Mouse (Mus musculus) erythroid progenitor cell, adult 5-6 weeks (primary cell): Measurements from ENCODE around the gene Cldn1. TPM values are rescaled to one million over a fixed set of nuclear protein-coding genes. Genes with fewer than 3 reads are reported as not detected.

Source experiments
- ATAC-seq: replicated peaks from 2 replicates; pipeline ENCODE4 v1.8.0; 2016; ENCODE audit warnings: moderate number of reproducible peaks, mild to moderate bottlenecking, moderate TSS enrichment, inconsistent platforms; ENCODE audit not compliant: poor library complexity, low FRiP score, severe bottlenecking
- total RNA-seq, 2 experiments: library from RNA; stranded (forward) in 1 of 2; stranded (reverse) in 1 of 2; fragments of 150-400 nt in 1 of 2; fragments of 186-747, 209-891 nt in 1 of 2; gene quantifications; 2 replicates each; pipeline versions ENCODE4 v1.2.3 to v1.2.4; 2015 to 2017; ENCODE audit warnings: low replicate concordance in 2 of 2

Gene Cldn1
- total RNA-seq (2015; ENCODE audit: low replicate concordance), result 0.42 and 0.72 TPM in 2 replicates
- total RNA-seq (2017; ENCODE audit: low replicate concordance), result 1.2 TPM in 1 of 2 replicates, not detected in the other

DNA sequence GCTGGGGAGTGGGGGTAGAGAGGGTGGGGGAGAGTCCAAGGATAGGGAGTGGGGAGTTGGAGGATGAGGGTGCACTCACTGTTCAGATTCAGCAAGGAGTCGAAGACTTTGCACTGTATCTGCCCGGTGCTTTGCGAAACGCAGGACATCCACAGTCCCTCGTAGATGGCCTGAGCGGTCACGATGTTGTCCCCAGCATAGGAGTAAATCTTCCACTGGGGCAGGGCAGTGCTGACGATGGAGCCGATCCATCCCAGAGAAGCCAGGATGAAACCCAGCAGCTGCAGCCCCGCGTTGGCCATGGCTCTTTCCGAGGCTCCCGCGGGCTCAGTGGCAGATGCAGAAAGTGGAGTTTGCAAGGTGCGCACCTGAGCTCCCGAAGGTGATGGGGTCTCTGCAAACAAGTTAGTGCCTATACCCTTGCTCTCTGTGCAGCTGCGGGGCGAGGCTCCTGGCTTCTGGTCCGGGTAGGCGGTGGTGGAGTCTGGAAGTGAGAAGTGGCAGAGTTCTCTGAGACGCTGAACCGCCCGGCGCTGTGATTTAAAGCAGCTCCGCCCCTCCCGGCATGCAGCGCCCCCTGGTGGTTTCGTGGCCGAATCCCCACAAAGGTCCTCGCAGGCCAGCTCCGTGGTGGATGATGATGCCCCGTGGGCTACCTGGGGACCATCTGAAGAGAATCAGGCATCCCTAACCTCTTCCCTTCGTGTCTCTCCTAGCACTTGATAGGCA is at the start of gene Cldn1:
Cldn1 (minus strand) TSS at position 517 of the 729 bp plus-strand sequence.
- ATAC-seq, result no peak

DNA sequence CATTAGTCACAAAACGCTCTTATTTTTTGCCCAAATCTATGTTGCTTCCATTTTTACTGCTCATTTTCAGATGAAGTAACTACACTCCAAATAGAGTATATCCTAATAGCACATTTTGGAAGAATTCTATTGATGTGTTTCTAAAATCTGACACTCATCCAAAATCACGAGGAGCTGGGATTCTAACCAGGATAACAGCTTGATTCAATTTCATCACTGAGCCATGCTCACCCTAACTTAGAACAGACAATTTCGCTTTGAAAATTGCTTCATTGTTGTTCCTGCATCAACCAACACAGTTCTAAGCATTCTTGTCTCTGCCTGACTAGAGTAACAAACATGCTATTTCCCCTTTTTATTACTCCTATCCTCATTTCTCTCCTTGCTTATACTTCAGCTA is 47.0 kb upstream of the Cldn1 start:
- ATAC-seq, result no peak

DNA sequence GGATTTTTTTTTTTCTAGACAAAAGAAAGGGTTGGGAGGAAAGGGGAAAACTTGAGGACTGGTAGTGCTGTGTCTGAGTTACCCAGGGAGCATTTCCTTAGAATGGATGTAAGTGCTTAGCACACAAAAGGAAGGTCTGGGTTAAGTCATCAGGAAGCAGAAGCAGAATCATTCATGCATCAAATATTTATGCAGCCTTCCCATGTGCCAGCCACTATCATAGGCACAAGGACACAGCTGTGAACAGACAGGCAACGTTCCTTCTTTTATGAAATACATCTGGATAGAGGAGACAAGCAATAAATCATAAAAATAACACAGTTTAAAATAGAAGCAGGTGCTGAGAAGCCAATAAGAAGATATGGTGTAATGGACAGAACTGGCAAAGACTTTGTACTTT is 32.4 kb upstream of the Cldn1 start:
- ATAC-seq, result no peak

DNA sequence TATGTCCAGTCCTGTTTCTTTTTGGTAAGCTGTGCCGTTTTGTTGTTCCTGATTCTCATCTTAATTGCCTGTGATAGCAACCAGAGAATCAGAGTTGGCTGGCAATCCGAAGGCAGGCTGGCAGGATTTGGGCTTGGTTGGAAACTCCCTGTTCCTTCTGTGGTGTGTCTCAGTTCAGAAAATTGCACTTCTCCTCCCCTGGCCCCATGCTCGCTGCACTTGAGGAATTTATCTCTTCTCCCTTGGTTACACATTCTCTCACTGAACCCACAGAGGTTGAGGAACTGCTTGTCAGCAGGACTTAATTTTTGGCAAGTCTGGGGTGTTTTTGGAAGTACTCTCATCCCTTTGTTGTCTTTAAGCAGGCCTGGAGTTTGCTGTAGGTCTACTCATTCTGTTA is 29.3 kb upstream of the Cldn1 start:
- no peak for ATAC-seq

DNA sequence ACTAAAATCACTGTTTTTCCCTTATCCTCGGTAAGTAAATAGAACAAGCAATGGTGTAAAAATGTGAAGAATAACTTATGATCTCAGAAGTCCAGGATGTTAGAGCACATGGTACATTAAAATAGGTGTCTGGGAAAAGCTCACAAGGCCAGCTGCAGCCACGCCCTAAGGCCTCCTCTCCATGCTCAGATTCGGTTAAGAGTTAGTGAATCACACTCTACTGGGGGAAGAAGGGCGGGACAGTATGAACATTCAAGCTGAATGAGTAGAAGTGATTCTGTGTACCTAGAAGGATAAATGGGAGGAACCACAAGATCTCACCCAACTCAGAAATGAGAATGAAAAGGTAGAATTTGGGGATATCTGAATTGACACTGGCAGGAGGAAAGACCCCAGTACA is 28.9 kb upstream of the Cldn1 start:
- no peak for ATAC-seq

DNA sequence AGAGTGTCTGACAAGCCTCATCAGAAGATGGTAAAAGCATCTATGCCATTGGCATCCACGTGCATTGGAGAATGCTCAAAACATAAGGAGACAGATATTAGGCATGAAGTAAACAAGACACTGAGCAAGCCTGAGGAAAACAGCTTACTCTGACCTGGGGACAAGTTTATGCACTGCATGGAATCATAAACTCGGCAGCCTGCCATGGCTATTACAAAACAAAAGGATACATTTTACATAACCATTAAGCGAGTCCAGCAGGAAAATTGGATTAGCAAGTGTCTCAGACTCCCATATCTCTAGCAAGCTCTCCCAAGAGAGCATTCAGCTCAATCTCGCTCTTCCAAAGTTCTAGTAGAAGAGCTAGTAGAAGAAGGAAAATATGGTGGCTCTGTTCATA is 19.3 kb upstream of the Cldn1 start:
- no peak for ATAC-seq

DNA sequence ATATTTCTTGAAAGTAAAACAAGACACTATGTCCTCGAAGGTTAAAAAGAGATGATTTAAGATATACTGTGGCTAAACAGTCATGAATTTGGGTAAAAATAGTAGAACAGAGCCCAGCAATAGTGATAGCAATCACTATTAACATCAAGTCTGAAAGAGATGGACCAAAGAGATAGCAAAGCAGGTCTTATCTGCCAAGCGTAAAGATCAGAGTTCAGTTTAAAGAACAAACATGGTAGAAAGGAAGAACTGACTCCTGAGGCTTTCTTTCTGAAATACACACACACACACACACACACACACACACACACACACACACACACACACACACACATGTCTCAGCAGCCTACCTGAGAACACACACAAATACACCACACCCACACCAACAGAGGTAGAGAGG is 14.5 kb upstream of the Cldn1 start:
- ATAC-seq, result no peak

DNA sequence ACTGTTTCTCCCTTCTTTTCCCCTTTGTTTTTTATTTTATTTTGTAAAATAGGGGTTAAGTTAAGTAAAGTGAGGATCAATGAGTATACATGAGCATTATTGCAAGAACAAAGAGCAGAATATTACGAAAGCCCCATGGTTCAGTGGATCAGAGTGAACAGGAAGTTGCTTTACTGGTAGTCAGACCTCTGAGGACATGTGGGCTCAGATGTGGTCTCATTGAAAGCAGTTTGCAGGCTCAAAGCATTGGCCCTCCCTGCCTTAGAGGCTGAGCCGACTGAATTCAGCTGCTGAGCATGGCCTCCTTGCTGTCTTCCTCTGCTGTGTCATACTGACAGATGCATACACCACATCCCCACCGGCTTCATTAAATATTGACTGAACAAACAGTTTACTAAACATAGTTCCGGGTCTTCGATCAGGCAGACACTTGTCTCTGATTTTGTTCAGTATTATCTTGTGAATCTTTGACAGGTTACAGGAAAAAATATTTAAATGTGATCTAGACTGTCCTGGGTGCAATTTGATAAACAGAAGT is 12.5 kb upstream of the Cldn1 start:
- ATAC-seq, result no peak

DNA sequence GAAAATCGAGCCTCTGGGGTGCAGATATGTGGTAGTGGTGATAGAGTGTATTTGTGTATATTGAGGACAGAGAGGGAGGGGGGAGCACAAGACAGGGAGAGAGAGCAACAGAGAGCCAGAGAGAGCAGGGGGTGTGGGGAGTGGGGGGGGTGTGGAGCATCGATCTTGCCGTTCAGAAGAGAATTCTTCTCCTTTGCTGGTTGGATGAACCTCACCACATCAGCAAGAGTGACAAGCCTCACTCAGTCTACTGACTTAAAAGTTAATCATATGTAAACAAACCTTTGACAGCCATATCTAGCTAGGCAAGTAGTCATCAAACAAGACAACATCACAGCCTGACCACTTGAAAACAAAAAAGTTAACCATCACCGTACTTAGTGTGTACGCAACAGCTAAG is 5.5 kb upstream of the Cldn1 start:
- ATAC-seq, result no peak

DNA sequence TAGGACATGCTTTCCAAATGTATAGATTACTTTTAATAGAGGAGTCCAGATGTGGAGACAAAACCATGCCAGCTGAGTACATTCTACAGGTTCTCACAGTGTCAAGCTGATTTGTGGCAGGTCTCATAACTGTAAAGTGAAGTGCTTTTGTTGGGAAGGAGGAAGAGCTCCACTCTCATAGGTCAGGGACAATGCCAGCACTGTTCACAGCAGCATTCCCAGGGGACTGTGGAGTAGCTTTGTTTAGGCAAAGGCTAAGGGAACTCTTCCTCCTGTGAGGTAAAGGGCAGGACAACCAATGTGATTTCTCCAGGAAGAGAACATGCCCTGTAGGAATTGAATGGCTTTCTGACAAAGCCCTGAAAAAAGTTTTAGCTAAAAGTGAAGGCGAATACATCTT is 1.5 kb downstream of the Cldn1 start:
- ATAC-seq, result no peak

DNA sequence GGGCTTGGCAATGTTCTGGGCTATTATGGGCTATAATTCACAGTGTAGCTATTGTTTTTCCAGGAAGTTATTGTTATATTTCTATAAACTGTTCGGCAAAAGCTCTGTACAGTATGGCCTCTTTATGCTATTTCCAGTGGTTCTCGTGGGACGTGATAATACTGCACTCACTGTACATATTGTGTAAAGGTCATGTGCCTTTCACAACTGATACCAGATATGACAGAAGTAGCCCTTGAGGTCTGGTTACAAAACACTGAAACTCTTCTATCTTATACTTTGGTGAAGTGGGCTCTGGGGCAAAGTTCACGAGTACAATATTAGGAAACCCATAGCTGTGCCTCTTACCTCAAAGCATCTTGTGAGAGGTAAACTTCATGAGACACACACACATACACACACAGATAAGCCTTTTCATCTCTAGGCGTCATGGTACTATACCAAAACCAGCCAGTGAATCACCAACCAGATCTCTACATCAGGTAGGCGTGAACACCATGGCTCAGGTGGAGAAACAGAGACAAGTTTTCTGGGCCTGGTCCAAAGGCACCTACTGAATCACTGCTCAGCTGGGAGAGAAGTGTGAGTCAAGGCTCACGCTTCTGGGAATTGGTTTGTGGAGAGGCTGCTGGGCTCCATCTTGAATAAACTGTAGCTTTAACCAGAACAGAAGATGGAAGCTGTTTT is 2.5 kb downstream of the Cldn1 start:
- ATAC-seq, result no peak

DNA sequence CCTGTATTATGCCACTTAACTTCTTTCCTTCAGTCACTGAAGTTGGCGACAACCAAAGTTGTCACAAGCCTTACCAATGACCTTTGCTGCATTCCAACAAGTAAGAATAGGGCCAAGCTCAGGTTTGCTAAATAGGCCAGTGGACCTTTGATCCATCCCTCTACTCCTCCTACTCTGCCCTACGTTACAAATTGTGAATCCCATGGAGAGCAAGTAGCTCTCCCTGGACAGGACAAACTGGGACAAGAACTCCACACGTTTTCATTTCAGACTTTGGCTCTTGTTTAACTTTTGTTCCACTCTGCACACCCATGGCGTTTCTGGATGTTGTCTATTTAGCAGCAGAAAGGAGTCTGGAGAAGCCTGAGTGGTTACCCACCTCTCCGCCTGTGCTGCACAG is 3.5 kb downstream of the Cldn1 start:
- ATAC-seq, result no peak

DNA sequence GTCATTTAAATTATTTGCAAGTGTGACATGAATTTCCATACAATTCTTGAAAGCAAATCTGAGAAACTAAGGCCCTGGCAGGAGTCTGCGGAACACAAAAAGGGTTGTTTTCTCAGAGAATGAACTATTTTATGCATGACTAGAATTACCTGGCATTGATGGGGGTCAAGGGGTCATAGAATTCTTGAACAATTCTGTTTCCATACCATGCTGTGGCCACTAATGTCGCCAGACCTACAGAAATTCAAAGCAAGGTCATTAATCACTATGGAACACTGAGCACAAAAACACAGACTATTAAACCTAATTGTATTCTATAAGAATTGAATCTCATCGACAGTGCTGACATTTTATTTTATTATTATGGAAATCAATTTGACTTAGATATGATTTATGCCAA is 10.9 kb downstream of the Cldn1 start:
- ATAC-seq, result no peak

DNA sequence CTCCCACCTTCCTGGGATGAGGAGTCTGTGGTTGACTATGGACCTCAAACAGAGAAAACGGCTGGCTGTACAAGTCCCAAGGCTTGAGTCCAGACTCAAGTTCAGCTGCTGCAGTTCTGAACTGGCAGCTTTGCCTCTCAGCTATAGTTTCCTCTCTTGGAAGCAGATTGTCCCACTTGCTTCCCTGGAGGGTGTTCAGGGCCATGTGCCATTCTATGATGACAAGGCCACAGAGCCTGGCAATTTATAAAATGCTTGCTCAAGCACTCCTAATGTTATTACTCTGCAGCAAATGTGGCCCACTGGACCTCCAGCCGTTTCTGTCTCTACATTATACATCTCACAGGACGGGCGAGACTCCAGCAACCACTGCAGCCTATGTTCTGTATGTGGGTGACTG is 12.0 kb downstream of the Cldn1 start:
- ATAC-seq, result no peak

DNA sequence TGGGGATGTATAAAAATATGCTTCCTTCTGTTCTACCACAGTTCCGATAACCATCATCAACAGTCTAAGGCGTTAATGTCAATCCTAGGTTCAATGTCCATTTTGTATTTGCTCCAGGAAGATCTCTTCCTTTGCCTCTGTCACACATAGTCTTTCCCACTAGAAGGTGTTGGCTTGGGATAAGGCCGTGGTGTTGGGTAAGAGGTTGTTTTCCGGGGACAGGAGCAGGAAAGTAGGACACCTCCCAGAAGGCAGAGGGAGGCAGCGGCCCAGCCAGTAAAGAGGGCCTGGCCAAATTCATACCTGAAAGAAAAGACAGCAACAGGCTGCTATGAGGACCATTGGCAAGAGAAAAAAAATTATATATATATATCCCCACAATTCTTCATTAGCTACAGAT is 12.7 kb downstream of the Cldn1 start:
- ATAC-seq, result no peak

DNA sequence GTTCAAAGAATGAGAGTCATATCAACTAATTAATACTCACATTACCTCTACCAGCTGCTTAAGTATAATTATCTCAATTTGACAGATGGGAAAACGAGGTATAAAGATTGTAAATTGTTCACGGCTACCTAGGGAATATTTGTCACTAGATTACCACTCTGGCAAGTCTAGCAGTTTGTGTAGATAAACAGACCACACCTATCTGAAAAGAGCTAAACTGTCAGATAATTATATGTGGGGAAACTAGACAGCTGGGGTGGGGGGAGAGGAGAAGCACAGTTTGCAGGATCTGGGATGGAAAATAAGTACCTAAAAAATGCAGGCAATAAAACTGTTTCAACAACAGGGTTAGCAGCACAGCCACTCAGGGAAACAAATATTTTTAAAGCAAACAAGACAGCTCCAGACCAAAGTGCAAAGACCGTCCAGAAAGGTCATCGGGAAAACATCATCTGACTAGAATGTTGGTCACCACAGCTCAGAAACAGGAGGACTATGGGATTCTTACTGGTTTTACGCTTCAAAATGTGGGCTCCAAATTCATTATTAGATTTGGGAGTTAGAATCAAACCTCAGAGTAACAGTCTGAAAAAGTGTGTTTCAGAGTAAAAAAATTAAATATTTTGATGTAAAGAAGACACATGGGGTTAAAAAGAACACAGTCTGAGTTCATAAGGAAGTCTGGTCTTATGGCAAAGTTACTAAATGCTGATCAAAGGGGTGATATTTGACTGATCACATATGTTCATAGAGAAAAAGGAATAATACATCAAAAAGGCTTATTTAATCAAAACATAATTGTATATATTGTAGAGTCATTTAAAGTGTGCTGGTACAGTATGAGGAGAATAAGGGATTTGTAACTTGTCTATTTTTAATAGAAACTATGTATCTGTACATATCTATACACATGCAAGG is 13.5 kb downstream of the Cldn1 start:
- ATAC-seq, result no peak

DNA sequence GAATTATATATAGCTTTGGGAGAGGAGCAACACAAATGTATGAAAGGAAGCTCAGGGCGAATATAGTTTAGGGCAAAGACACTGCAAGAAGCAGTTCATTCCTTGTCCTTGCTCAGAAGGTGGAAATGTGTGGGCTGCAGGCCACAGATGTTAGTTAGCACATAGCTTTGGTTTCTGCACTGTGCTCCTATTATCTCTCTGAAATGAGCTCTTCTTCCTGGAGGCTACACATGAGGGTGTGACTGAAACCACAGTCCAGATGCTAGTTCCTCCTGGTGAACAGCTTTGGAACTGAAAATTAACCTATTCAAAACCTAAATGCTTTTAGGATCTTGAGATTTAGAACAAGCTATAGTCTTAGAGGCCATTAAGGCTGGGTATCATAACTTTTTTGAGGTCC is 16.1 kb downstream of the Cldn1 start:
- no peak for ATAC-seq

DNA sequence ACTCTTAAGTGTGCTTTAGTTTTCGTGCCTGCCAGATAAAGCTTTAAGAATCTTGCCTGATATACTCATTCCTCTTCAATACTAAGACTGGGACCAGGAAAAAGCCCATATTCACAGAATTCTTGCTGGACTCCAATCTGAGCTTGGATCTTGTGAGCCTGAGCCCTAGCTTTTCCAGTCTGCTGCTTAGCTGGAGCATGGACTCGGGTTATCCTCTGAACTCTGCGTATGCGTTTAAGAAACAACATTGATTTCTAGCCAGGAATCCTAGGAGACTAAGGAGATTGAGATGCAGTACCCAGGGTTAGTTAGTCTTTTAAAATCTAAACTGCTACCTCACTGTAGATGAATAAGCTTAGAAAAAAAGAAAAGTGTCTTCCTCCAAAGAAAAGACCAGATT is 20.9 kb downstream of the Cldn1 start:
- ATAC-seq, result no peak

DNA sequence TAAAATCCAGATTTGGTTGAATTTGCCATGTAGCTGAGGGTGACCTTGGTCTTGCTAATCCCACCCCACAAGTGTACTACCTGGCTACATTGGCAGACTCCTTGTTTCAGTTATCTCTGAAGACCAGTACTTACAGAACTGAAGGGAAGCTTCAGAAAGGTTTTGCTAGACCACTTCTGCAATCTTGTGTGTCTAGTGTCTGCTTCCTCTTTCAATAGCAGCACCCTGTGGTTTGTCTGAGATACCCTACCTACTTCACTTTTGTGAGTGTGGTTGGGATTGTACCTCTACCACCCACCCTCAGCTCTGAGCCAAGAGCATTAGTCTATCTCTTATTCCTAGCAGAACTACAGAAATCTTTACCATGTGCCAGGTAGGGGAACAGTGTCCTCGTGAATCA is 22.8 kb downstream of the Cldn1 start:
- ATAC-seq, result no peak

DNA sequence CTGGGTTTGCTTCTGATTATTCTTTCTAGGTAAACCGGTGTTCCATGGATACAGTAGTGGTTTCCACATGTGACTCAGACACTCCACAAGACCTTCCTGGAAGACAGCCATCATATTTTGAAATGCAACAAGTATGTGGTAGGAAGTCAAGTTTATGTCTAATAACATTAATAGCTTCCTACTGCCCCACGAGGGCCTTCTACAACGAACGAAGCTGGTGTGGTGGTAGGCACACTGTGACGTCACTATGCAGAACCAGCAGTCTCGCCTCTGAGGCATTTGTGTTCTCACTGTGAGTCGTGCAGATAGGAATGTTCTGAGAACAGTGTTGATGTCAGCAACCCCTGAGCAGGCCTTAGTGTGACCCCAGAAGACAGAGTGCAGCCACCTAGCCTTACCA is 55.4 kb downstream of the Cldn1 start:
- ATAC-seq, result no peak
